In the genomic region with DNA sequence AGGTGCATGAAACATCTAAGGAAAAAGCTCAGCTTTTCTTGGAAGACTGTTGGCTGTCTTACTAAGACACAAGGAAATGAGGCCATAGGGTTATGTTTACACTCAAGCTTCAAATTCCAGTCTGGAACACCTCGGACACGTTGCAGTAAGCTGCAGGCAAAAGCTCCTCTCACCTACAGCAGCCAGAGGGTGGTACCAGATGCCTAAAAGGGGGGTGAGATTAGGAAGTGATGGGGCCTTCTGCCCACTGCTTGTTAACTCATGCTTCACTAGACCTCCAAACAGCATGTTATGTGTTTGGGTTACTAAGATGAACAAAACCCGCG, we compare ENCODE assay signal across 8 mouse cellular contexts. TPM values are rescaled to one million over a fixed set of nuclear protein-coding genes. Genes with fewer than 3 reads are reported as not detected.
DNase-seq lines count a peak whose midpoint lies in the region; ATAC-seq and TF ChIP-seq lines count a peak whose summit lies in the region.

No protein-coding gene starts in this region.

- no peaks in the 10 kb centered on the region for H3K36me3 ChIP-seq in lung, postnatal 0 days (ENCODE audit: insufficient read depth, low read length)
- peaks cover 13% of the 10 kb centered on the region for H3K36me3 ChIP-seq in limb, embryonic 13.5 days

- DNase-seq in lung, postnatal 0 days (ENCODE audit: low spot score), result no peak
- DNase-seq in lung, postnatal 4 days, result no peak
- DNase-seq in right cerebral cortex, postnatal 25 days, result no peak
- no peak for DNase-seq in right cerebral cortex, adult 18-20 months
- DNase-seq in B cell, adult 2 months, result no peak

- no peak for TF ChIP-seq EP300 in lung, postnatal 0 days (IDR thresholded peaks at IDR 0.05)

- TF ChIP-seq POLR2A in olfactory bulb, adult 2 months (IDR thresholded peaks at IDR 0.05; ENCODE audit: insufficient read depth, low read depth, low read length), result no peak

- H3K9ac ChIP-seq in lung, postnatal 0 days (replicated peaks; ENCODE audit: low read depth), result no peak overlapping the region
- H3K9ac ChIP-seq in limb, embryonic 13.5 days, result peak overlapping the region; percentile 73; the same call in 1 of the 2 replicates

- peak overlapping the region; percentile 90 for H3K27ac ChIP-seq in lung, postnatal 0 days (ENCODE audit: low read length)
- H3K27ac ChIP-seq in limb, embryonic 13.5 days, result peak overlapping the region; percentile 93
- peak overlapping the region; percentile 97; the same call in 1 of the 2 replicates for H3K27ac ChIP-seq in olfactory bulb, adult 2 months (ENCODE audit: insufficient read depth, low read depth, low read length)

- H3K9me3 ChIP-seq in lung, postnatal 0 days (ENCODE audit: low read length), result no peaks in the 10 kb centered on the region
- H3K9me3 ChIP-seq in limb, embryonic 13.5 days, result no peaks in the 10 kb centered on the region

- H3K4me3 ChIP-seq in lung, postnatal 0 days (ENCODE audit: low read depth, low read length), result peak overlapping the region; percentile 51
- H3K4me3 ChIP-seq in limb, embryonic 13.5 days, result peak overlapping the region; percentile 53
- H3K4me3 ChIP-seq in olfactory bulb, adult 2 months (ENCODE audit: insufficient read depth, low read depth, low read length), result peak overlapping the region; percentile 75

- 20% methylated on average over 4 of the region's 4 CpGs for WGBS in lung, postnatal 0 days
- 21% methylated on average over 4 of the region's 4 CpGs for WGBS in limb, embryonic 13.5 days
- 15% methylated on average over 4 of the region's 4 CpGs for WGBS in olfactory bulb, adult 2 months

- no peaks in the 10 kb centered on the region for H3K27me3 ChIP-seq in lung, postnatal 0 days (replicated peaks; ENCODE audit: insufficient read depth, low read length)
- no peaks in the 10 kb centered on the region for H3K27me3 ChIP-seq in limb, embryonic 13.5 days

- no peaks in the 10 kb centered on the region for H3K4me1 ChIP-seq in lung, postnatal 0 days (ENCODE audit: insufficient read depth, low read depth, low read length)
- H3K4me1 ChIP-seq in limb, embryonic 13.5 days, result no peaks in the 10 kb centered on the region
- H3K4me1 ChIP-seq in olfactory bulb, adult 2 months (ENCODE audit: control insufficient read depth, insufficient read depth, low read length), result no peaks in the 10 kb centered on the region

- TF ChIP-seq CTCF in lung, postnatal 0 days (IDR thresholded peaks at IDR 0.05), result no peak; the same call in 1 of the 2 replicates
- TF ChIP-seq CTCF in olfactory bulb, adult 2 months (IDR thresholded peaks at IDR 0.05; ENCODE audit: insufficient read depth, low read depth, low read length), result no peak

- H3K4me2 ChIP-seq in lung, postnatal 0 days (replicated peaks; ENCODE audit: low read depth, low read length), result peak overlapping the region; percentile 46
- peak overlapping the region; percentile 53 for H3K4me2 ChIP-seq in limb, embryonic 13.5 days (replicated peaks)

- ATAC-seq in lung, postnatal 0 days, result peak; percentile 28
- peak; percentile 53 for ATAC-seq in erythroid progenitor cell, adult 5-6 weeks (replicated peaks; ENCODE audit: low FRiP score, poor library complexity, severe bottlenecking)
- peak; percentile 49; the same call in 1 of the 2 replicates for ATAC-seq in limb, embryonic 13.5 days (ENCODE audit: low FRiP score, low read depth)

RNA-seq across cellular contexts. Expression of a gene that starts 0.6 kb away (rescaled TPM):
- polyA plus RNA-seq in lung, postnatal 0 days (2015; fragmentation: Nextera tagmentation; extraction: Ambion mirVana), result 46.3 and 47.8 TPM in 2 replicates
- 12.3 and 36.0 TPM in 2 replicates for total RNA-seq in erythroid progenitor cell, adult 5-6 weeks (2015; ENCODE audit: low replicate concordance)
- 24.4 and 37.4 TPM in 2 replicates for total RNA-seq in erythroid progenitor cell, adult 5-6 weeks (2017; ENCODE audit: low replicate concordance)
- polyA plus RNA-seq in limb, embryonic 13.5 days (2015; fragmentation: Nextera tagmentation; extraction: Ambion mirVana), result 89.8 and 91.4 TPM in 2 replicates
- polyA plus RNA-seq in olfactory bulb, adult 2 months (2012; ENCODE audit: insufficient read depth, insufficient read length, low replicate concordance, missing spikeins), result not detected in 2 replicates

RNA-seq across cellular contexts. Expression of a gene that starts 9.9 kb away (rescaled TPM):
- polyA plus RNA-seq in lung, postnatal 0 days (2015; fragmentation: Nextera tagmentation; extraction: Ambion mirVana), result not detected in 2 replicates
- total RNA-seq in erythroid progenitor cell, adult 5-6 weeks (2015; ENCODE audit: low replicate concordance), result not detected in 2 replicates
- not detected in 2 replicates for total RNA-seq in erythroid progenitor cell, adult 5-6 weeks (2017; ENCODE audit: low replicate concordance)
- polyA plus RNA-seq in limb, embryonic 13.5 days (2015; fragmentation: Nextera tagmentation; extraction: Ambion mirVana), result not detected in 2 replicates
- not detected in 2 replicates for polyA plus RNA-seq in olfactory bulb, adult 2 months (2012; ENCODE audit: insufficient read depth, insufficient read length, low replicate concordance, missing spikeins)

RNA-seq across cellular contexts. Expression of a gene that starts 35.1 kb away (rescaled TPM):
- polyA plus RNA-seq in lung, postnatal 0 days (2015; fragmentation: Nextera tagmentation; extraction: Ambion mirVana), result 0.17 and 0.20 TPM in 2 replicates
- total RNA-seq in erythroid progenitor cell, adult 5-6 weeks (2015; ENCODE audit: low replicate concordance), result not detected in 2 replicates
- not detected in 2 replicates for total RNA-seq in erythroid progenitor cell, adult 5-6 weeks (2017; ENCODE audit: low replicate concordance)
- 0.69 and 0.70 TPM in 2 replicates for polyA plus RNA-seq in limb, embryonic 13.5 days (2015; fragmentation: Nextera tagmentation; extraction: Ambion mirVana)
- polyA plus RNA-seq in olfactory bulb, adult 2 months (2012; ENCODE audit: insufficient read depth, insufficient read length, low replicate concordance, missing spikeins), result not detected in 2 replicates
